Mouse (Mus musculus): Measurements from ENCODE around the gene LTO1. TPM values are rescaled to one million over a fixed set of nuclear protein-coding genes. Genes with fewer than 3 reads are reported as not detected.

The LTO1 gene
- polyA plus RNA-seq, 1 experiment from 2014 or later: 21.1 TPM

DNA sequence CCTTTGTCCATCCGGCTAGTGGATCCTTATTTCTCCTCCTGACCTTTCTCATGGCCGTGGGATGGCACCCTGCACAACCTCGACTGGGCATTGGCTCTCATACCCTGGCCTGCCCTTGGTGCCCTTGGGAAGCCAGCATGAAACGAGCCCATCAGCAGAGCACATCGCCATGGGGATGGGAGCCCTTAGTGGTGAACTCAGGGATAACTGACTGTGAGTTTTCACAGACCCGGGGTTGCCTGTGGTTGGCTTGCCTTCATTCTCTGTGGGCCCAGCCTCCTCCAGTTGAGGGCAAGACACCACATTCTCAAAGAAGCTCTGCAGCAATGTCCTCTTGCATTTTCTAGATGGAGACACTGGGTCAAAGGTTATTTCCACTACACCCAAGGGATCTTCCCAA lies 22.6 kb upstream of the LTO1 start:
- Histone ChIP-seq H3K27ac (ENCODE audit: low read depth, low read length) (no peak overlapping the region), H3K4me2 (replicated peaks; ENCODE audit: low read depth) (no peak overlapping the region), H3K4me3 (ENCODE audit: low read depth, low read length) (no peak overlapping the region), H3K9me3 (ENCODE audit: control insufficient read depth) (no peaks in the 10 kb centered on the region), H3K36me3 (ENCODE audit: control insufficient read depth, insufficient read depth) (no peaks in the 10 kb centered on the region), H3K4me1 (replicated peaks; ENCODE audit: control insufficient read depth, insufficient read depth, low read length) (peaks cover 7% of the 10 kb centered on the region; the same call in 1 of the 2 replicates), H3K27me3 (replicated peaks; ENCODE audit: control insufficient read depth, insufficient read depth, low read length) (peaks cover 32% of the 10 kb centered on the region), H3K9ac (ENCODE audit: low read depth, low read length) (no peak overlapping the region)
- ATAC-seq: no peak
- 0 out of 2 replicates have a peak, but pooled peaks have one; percentile 8 for TF ChIP-seq CTCF (IDR thresholded peaks at IDR 0.05; ENCODE audit: low read depth)
- WGBS: 61% methylated on average over 6 of the region's 6 CpGs

DNA sequence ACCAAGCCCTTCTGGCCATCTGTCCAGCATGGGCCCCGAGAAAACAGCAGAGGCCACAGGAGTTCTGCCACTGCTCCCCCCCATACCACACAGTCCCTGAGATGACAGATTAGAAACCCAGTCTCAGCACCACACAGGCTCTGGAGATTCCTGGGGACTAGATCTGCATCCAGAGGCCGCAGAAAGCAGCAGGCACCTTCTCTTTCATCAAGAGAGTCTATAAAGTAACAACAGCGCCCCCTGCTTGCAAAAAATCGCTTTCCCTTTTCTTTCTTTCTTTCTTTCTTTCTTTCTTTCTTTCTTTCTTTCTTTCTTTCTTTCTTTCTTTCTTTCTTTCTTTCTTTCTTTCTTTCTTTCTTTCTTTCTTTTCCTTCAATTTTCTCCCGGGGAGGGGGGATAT lies 20.7 kb upstream of the LTO1 start:
- WGBS: 9% methylated on average over 5 of the region's 5 CpGs
- no peak overlapping the region for H3K27ac ChIP-seq (ENCODE audit: low read depth, low read length)
- H3K9ac ChIP-seq (ENCODE audit: low read depth, low read length): no peak overlapping the region
- peak overlapping the region; percentile 77; the same call in 1 of the 2 replicates for H3K4me2 ChIP-seq (replicated peaks; ENCODE audit: low read depth)
- no peaks in the 10 kb centered on the region for H3K9me3 ChIP-seq (ENCODE audit: control insufficient read depth)
- H3K27me3 ChIP-seq (replicated peaks; ENCODE audit: control insufficient read depth, insufficient read depth, low read length): peaks cover 41% of the 10 kb centered on the region
- no peak for ATAC-seq
- H3K4me3 ChIP-seq (ENCODE audit: low read depth, low read length): no peak overlapping the region
- no peaks in the 10 kb centered on the region for H3K36me3 ChIP-seq (ENCODE audit: control insufficient read depth, insufficient read depth)
- peak; percentile 62 for TF ChIP-seq CTCF (IDR thresholded peaks at IDR 0.05; ENCODE audit: low read depth)
- peaks cover 10% of the 10 kb centered on the region; the same call in 1 of the 2 replicates for H3K4me1 ChIP-seq (replicated peaks; ENCODE audit: control insufficient read depth, insufficient read depth, low read length)

DNA sequence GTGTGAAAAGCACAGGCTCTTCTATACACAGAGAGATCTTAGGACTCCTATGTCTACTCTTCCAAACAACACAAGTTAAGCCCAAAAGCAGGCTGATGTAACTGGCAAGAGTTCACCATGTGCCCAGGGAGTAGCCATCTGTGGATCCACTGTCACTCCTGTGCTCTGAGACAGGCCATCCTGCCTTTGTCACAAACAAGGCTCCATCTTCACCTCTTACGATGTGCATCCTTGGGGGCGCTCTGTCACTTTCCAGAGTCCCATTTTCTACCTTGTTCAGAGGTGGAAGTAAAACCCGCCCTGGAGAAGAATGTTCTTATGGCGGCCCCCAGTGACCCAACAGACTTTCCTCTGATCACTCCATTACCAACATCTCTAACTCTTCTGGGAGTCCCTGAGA lies 20.2 kb upstream of the LTO1 start:
- Histone ChIP-seq H3K36me3 (ENCODE audit: control insufficient read depth, insufficient read depth) (no peaks in the 10 kb centered on the region), H3K4me3 (ENCODE audit: low read depth, low read length) (0 out of 2 replicates have a peak overlapping the region, but pooled peaks have one; percentile 41), H3K9me3 (ENCODE audit: control insufficient read depth) (no peaks in the 10 kb centered on the region), H3K4me2 (replicated peaks; ENCODE audit: low read depth) (peak overlapping the region; percentile 77), H3K9ac (ENCODE audit: low read depth, low read length) (no peak overlapping the region), H3K27ac (ENCODE audit: low read depth, low read length) (no peak overlapping the region), H3K27me3 (replicated peaks; ENCODE audit: control insufficient read depth, insufficient read depth, low read length) (peaks cover 46% of the 10 kb centered on the region), H3K4me1 (replicated peaks; ENCODE audit: control insufficient read depth, insufficient read depth, low read length) (peaks cover 10% of the 10 kb centered on the region; the same call in 1 of the 2 replicates)
- WGBS: 12% methylated on average over 4 of the region's 4 CpGs
- ATAC-seq: no peak
- no peak for TF ChIP-seq CTCF (IDR thresholded peaks at IDR 0.05; ENCODE audit: low read depth)

DNA sequence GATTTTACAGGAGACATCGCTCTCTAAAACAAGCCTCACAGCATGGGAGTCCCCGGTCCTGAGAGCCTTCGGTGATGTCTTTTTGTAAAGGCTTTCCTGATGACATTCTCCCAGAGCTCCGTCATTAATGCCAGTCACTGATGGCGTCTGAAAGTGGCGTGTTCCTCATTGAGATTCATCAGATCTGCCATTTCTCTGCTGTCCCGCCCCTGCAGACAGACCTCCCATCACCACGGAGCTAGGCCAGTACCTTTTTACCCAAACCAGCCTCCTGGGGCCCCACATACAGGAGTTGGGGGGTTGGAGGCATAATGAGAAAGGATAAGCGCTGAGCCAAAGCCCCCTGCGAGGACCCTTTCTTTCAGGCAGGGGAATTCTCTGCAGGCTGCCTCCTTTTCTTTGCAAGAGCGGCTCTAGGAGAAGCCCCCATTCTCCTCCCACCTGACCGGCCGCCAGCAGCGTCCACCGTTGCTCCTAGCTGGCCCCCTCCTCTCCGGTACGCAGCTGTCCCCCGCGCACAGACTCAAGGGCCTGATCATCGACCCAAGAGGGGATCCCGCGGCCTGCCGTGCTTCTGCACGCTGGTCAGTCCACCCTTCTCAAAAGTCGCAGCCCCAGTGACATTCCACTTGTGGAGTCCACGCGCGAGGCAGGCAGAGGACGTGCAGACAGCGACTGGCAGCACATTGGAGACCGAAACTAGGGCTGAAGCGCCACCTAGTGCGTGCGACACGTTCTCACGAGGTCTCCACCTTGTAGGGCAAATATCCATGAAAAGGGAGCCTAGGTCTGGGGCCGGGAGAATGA lies 19.4 kb upstream of the LTO1 start:
- Histone ChIP-seq H3K4me3 (ENCODE audit: low read depth, low read length) (peak overlapping the region; percentile 41), H3K9me3 (ENCODE audit: control insufficient read depth) (no peaks in the 10 kb centered on the region), H3K27ac (ENCODE audit: low read depth, low read length) (no peak overlapping the region), H3K4me2 (replicated peaks; ENCODE audit: low read depth) (peak overlapping the region; percentile 77), H3K36me3 (ENCODE audit: control insufficient read depth, insufficient read depth) (no peaks in the 10 kb centered on the region), H3K27me3 (replicated peaks; ENCODE audit: control insufficient read depth, insufficient read depth, low read length) (peaks cover 50% of the 10 kb centered on the region), H3K4me1 (replicated peaks; ENCODE audit: control insufficient read depth, insufficient read depth, low read length) (peaks cover 10% of the 10 kb centered on the region; the same call in 1 of the 2 replicates), H3K9ac (ENCODE audit: low read depth, low read length) (no peak overlapping the region)
- ATAC-seq: peak; percentile 62
- peak; percentile 95 for TF ChIP-seq CTCF (IDR thresholded peaks at IDR 0.05; ENCODE audit: low read depth)
- 1% methylated on average over 37 of the region's 37 CpGs for WGBS

DNA sequence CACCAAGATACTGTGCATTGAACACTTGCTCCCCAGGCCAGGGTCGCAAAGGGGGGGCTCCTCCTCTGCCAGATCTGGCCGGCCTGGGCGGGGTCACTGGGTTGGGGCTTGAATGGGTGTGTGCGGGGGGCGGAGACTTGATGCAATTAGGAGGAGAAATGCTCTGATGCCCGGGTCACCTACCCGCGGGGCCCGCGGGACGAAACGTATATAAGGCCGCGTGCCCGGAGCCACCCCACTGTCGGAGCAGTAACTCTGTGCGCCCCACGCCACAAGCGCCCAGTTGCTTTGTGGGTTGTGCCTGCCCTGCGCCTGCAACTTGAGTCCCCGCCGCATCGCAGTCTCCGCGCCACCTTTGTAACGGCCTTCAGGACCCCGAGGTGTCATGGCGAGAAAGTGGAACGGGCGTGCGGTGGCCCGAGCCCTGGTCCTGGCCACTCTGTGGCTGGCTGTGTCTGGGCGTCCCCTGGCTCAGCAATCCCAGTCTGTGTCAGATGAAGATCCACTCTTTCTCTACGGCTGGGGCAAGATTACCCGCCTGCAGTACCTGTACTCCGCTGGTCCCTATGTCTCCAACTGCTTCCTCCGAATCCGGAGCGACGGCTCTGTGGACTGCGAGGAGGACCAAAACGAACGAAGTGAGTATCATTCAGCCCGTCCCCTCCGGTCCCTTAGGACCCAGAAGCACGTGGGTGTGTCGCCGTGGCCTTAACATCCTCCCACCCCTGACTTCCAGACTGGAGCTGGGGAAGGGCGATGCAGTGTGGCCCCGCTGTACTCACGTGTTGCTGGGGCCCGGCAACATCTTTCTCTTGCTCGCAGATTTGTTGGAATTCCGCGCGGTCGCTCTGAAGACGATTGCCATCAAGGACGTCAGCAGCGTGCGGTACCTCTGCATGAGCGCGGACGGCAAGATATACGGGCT lies 18.3 kb upstream of the LTO1 start, which contains the start of gene Fgf15:
TSS of gene Fgf15 (plus strand) at position 238 of the 925 bp plus-strand sequence.
- ATAC-seq: peak; percentile 20
- TF ChIP-seq CTCF (IDR thresholded peaks at IDR 0.05; ENCODE audit: low read depth): no peak
- Histone ChIP-seq H3K36me3 (ENCODE audit: control insufficient read depth, insufficient read depth) (no peaks in the 10 kb centered on the region), H3K9ac (ENCODE audit: low read depth, low read length) (peak within 1 kb of the TSS; percentile 17; the same call in 1 of the 2 replicates), H3K4me1 (replicated peaks; ENCODE audit: control insufficient read depth, insufficient read depth, low read length) (peaks cover 10% of the 10 kb centered on the region; the same call in 1 of the 2 replicates), H3K9me3 (ENCODE audit: control insufficient read depth) (no peaks in the 10 kb centered on the region), H3K4me2 (replicated peaks; ENCODE audit: low read depth) (peak within 1 kb of the TSS; percentile 77), H3K27me3 (replicated peaks; ENCODE audit: control insufficient read depth, insufficient read depth, low read length) (peaks cover 50% of the 10 kb centered on the region), H3K4me3 (ENCODE audit: low read depth, low read length) (peak within 1 kb of the TSS; percentile 41), H3K27ac (ENCODE audit: low read depth, low read length) (no peak within 1 kb of the TSS)
- under 1% methylated on average over 65 of the region's 65 CpGs for WGBS

DNA sequence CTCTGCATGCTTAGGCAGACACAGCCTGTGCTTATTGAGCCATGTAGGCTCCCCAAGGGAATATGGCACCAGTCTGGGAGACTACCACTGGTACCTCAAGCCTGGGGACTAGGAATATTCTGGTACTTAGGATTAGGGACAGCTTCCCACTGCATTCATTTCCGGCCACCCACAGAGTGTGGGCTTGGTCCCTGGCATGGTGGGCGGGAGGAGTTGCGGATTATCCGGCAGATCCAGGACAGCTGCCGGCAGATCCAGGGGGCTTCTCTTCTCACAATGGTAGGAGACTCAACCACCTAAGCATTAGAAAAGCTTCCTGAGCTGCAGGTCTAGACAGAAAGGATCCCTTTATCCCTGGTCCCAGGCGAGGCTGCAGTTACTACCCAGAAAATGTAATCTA lies 16.4 kb upstream of the LTO1 start:
- Histone ChIP-seq H3K27ac (ENCODE audit: low read depth, low read length) (no peak overlapping the region), H3K27me3 (replicated peaks; ENCODE audit: control insufficient read depth, insufficient read depth, low read length) (peaks cover 50% of the 10 kb centered on the region), H3K4me3 (ENCODE audit: low read depth, low read length) (no peak overlapping the region), H3K36me3 (ENCODE audit: control insufficient read depth, insufficient read depth) (no peaks in the 10 kb centered on the region), H3K9me3 (ENCODE audit: control insufficient read depth) (no peaks in the 10 kb centered on the region), H3K4me2 (replicated peaks; ENCODE audit: low read depth) (peak overlapping the region; percentile 38), H3K9ac (ENCODE audit: low read depth, low read length) (no peak overlapping the region), H3K4me1 (replicated peaks; ENCODE audit: control insufficient read depth, insufficient read depth, low read length) (peaks cover 10% of the 10 kb centered on the region; the same call in 1 of the 2 replicates)
- WGBS: 68% methylated on average over 6 of the region's 6 CpGs
- no peak for TF ChIP-seq CTCF (IDR thresholded peaks at IDR 0.05; ENCODE audit: low read depth)
- no peak for ATAC-seq
